Mouse (Mus musculus): ENCODE measurements around the gene Ism1. TPM values are rescaled to one million over a fixed set of nuclear protein-coding genes. Genes with fewer than 3 reads are reported as not detected.

The Ism1 gene
- polyA plus RNA-seq, 1 experiment from 2014 or later: 0.79 TPM

DNA sequence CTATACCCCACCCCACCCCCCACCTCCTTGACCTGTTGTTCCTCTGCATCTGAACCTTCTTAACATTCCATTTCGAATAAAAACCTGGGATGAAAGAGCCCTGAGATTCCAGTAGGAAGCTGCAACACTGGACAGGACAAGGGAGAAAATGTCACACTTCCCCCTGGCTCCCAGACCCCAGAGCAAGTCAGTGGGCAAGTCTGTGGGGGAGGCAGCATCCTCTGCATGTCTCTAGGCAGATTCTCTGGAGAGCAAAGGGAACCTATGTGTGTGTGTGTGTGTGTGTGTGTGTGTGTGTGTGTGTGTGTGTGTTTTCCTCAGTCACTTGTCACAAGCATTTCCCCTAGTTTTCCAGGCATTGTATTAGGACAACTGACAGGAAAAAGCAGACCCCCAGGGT is 98.7 kb downstream of the Ism1 start:
- H3K4me3 ChIP-seq (ENCODE audit: low read depth, low read length): no peak overlapping the region
- no peak for ATAC-seq (ENCODE audit: low FRiP score)
- H3K36me3 ChIP-seq (ENCODE audit: control insufficient read depth, insufficient read depth, low read length): no peaks in the 10 kb centered on the region
- H3K9me3 ChIP-seq (ENCODE audit: control insufficient read depth, low read length): no peaks in the 10 kb centered on the region
- DNase-seq (ENCODE audit: low spot score): no peak
- H3K27ac ChIP-seq (ENCODE audit: low read depth, low read length): no peak overlapping the region
- no peaks in the 10 kb centered on the region for H3K27me3 ChIP-seq (ENCODE audit: control insufficient read depth, insufficient read depth, low read length)
- 44% methylated on average over 1 of the region's 1 CpGs for WGBS
- no peak overlapping the region for H3K9ac ChIP-seq (ENCODE audit: low read depth, low read length)
- no peaks in the 10 kb centered on the region for H3K4me1 ChIP-seq (replicated peaks; ENCODE audit: control insufficient read depth, insufficient read depth, low read length)
- H3K4me2 ChIP-seq (replicated peaks; ENCODE audit: low read depth, low read length): no peak overlapping the region

DNA sequence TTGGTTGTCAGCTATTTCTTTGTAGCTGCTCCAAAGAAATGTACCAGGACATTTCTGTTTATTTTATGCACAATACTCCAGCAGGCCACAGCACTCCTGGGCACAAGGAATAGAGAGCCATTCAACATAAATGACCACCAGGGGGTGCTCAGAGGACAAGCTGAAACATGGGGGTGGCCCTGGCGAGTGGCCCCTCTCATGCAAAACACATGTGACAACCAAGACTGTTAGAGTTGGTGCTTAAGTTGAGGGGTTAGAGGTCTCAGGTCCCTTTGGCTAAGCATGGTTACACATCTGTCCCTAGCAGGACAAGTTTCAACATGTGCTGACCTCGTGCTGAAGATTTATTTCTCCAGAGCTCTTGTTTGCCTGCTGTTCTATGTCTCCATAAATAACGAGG is 100.3 kb downstream of the Ism1 start:
- Histone ChIP-seq H3K27me3 (ENCODE audit: control insufficient read depth, insufficient read depth, low read length) (no peaks in the 10 kb centered on the region), H3K4me3 (ENCODE audit: low read depth, low read length) (no peak overlapping the region), H3K36me3 (ENCODE audit: control insufficient read depth, insufficient read depth, low read length) (no peaks in the 10 kb centered on the region), H3K4me2 (replicated peaks; ENCODE audit: low read depth, low read length) (no peak overlapping the region), H3K9me3 (ENCODE audit: control insufficient read depth, low read length) (no peaks in the 10 kb centered on the region), H3K4me1 (replicated peaks; ENCODE audit: control insufficient read depth, insufficient read depth, low read length) (no peaks in the 10 kb centered on the region), H3K27ac (ENCODE audit: low read depth, low read length) (no peak overlapping the region), H3K9ac (ENCODE audit: low read depth, low read length) (no peak overlapping the region)
- peak; percentile 43; the same call in 1 of the 2 replicates for ATAC-seq (ENCODE audit: low FRiP score)
- 60% methylated on average over 3 of the region's 3 CpGs for WGBS
- peak; percentile 39 for DNase-seq (ENCODE audit: low spot score)

DNA sequence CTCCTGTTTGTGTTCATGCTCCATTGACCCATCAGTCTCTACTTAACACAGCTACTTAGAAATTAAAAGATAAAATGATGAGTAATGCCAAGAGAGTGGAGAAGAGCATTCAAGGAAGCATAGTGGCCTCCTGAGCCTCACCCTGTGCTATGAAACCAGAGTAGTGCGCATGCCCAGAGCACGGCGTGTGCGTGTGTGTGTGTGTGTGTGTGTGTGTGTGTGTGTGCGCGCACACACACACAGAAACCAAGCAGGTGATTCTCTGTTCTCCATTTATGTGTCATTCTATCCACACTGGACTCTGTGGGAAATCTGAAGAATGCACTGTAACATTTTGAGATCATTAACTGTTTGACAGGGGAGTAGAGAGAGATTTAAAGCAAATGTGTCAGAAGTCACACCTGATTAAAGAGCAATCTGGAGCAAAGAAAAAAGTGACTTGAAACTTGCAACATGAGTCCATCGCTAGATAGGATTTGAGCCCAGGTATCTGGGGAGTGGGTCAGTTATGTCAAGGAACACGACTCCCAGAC is 105.4 kb downstream of the Ism1 start:
- Histone ChIP-seq H3K4me2 (replicated peaks; ENCODE audit: low read depth, low read length) (no peak overlapping the region), H3K36me3 (ENCODE audit: control insufficient read depth, insufficient read depth, low read length) (no peaks in the 10 kb centered on the region), H3K9me3 (ENCODE audit: control insufficient read depth, low read length) (no peaks in the 10 kb centered on the region), H3K9ac (ENCODE audit: low read depth, low read length) (no peak overlapping the region), H3K27ac (ENCODE audit: low read depth, low read length) (no peak overlapping the region), H3K27me3 (ENCODE audit: control insufficient read depth, insufficient read depth, low read length) (no peaks in the 10 kb centered on the region), H3K4me3 (ENCODE audit: low read depth, low read length) (no peak overlapping the region), H3K4me1 (replicated peaks; ENCODE audit: control insufficient read depth, insufficient read depth, low read length) (no peaks in the 10 kb centered on the region)
- ATAC-seq (ENCODE audit: low FRiP score) (no peak), DNase-seq (ENCODE audit: low spot score) (no peak)
- WGBS: 93% methylated on average over 8 of the region's 8 CpGs

DNA sequence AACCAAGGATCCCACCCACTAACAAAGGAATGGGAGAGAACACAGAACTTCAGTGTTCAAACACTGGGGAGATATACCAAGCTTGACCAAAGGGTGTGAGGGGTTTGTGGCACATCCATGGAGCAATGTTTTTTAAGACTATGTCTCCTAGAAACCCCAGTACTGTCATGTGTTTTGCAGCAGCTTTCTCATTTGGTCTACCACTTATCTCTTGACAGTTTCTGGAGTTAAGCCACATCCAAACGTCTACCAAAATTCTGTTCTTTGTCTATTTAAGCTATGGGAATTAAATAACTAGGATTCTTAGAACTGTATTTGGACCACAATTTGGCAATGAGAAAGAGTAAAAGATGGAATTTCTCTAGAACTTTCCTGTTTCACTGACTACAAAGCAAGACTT is 106.5 kb downstream of the Ism1 start:
- Histone ChIP-seq H3K4me3 (ENCODE audit: low read depth, low read length) (no peak overlapping the region), H3K9ac (ENCODE audit: low read depth, low read length) (no peak overlapping the region), H3K4me1 (replicated peaks; ENCODE audit: control insufficient read depth, insufficient read depth, low read length) (no peaks in the 10 kb centered on the region), H3K4me2 (replicated peaks; ENCODE audit: low read depth, low read length) (no peak overlapping the region), H3K27me3 (ENCODE audit: control insufficient read depth, insufficient read depth, low read length) (no peaks in the 10 kb centered on the region), H3K9me3 (ENCODE audit: control insufficient read depth, low read length) (no peaks in the 10 kb centered on the region), H3K36me3 (ENCODE audit: control insufficient read depth, insufficient read depth, low read length) (no peaks in the 10 kb centered on the region), H3K27ac (ENCODE audit: low read depth, low read length) (no peak overlapping the region)
- ATAC-seq (ENCODE audit: low FRiP score) (no peak), DNase-seq (ENCODE audit: low spot score) (no peak)
- 80% methylated on average over 1 of the region's 1 CpGs for WGBS

DNA sequence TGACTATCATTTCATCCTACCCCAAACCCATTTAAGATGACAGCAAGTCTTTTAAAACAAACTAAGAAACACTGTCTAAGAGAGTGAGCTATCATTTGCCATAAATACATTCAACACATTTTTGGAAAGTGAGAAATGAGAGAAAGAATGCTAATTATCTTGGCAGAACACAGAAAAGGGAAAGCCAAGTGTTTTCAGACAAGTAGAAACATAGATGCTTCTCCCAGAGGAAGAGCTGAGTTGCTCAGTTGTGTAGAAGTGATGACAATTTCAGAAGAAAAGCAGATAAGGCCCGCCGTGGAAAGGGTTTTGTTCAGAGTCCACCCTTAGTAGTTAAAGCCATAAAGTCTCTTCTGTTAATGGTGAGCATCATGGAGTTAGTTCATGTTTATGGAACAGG is 107.0 kb downstream of the Ism1 start:
- Histone ChIP-seq H3K27me3 (ENCODE audit: control insufficient read depth, insufficient read depth, low read length) (no peaks in the 10 kb centered on the region), H3K4me3 (ENCODE audit: low read depth, low read length) (no peak overlapping the region), H3K4me1 (replicated peaks; ENCODE audit: control insufficient read depth, insufficient read depth, low read length) (no peaks in the 10 kb centered on the region), H3K27ac (ENCODE audit: low read depth, low read length) (no peak overlapping the region), H3K4me2 (replicated peaks; ENCODE audit: low read depth, low read length) (no peak overlapping the region), H3K9ac (ENCODE audit: low read depth, low read length) (no peak overlapping the region), H3K36me3 (ENCODE audit: control insufficient read depth, insufficient read depth, low read length) (no peaks in the 10 kb centered on the region), H3K9me3 (ENCODE audit: control insufficient read depth, low read length) (no peaks in the 10 kb centered on the region)
- DNase-seq (ENCODE audit: low spot score): no peak
- ATAC-seq (ENCODE audit: low FRiP score): no peak
- 89% methylated on average over 2 of the region's 2 CpGs for WGBS

DNA sequence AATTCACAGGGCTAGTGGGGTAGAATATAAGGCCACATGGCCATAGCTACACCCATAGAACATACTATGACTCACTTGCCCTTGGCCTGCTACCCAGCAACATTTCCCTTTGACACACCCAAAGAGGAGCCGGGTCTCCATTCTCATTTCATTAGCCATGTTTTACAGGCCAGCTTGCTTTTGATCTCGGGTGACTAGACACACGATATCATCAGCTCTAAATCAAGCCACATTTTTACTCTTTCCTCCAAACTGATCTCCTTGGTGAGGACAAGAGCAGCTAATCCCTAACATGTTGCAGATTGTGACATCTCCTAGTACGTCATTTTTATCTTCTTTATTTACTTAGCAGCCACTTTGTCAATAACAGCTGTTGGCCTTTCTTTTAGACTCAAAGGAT is 110.7 kb downstream of the Ism1 start:
- Histone ChIP-seq H3K4me3 (ENCODE audit: low read depth, low read length) (no peak overlapping the region), H3K27me3 (ENCODE audit: control insufficient read depth, insufficient read depth, low read length) (no peaks in the 10 kb centered on the region), H3K9me3 (ENCODE audit: control insufficient read depth, low read length) (no peaks in the 10 kb centered on the region), H3K27ac (ENCODE audit: low read depth, low read length) (no peak overlapping the region), H3K9ac (ENCODE audit: low read depth, low read length) (no peak overlapping the region), H3K4me1 (replicated peaks; ENCODE audit: control insufficient read depth, insufficient read depth, low read length) (no peaks in the 10 kb centered on the region), H3K4me2 (replicated peaks; ENCODE audit: low read depth, low read length) (no peak overlapping the region), H3K36me3 (ENCODE audit: control insufficient read depth, insufficient read depth, low read length) (no peaks in the 10 kb centered on the region)
- no peak for ATAC-seq (ENCODE audit: low FRiP score)
- DNase-seq (ENCODE audit: low spot score): no peak
- WGBS: 88% methylated on average over 4 of the region's 4 CpGs

GRCm38 (mm10) chr2:139792345-139793120 is 114.6 kb downstream of the Ism1 start:
- 78% methylated on average over 9 of the region's 9 CpGs for WGBS
- Histone ChIP-seq H3K9ac (ENCODE audit: low read depth, low read length) (no peak overlapping the region), H3K4me3 (ENCODE audit: low read depth, low read length) (no peak overlapping the region), H3K4me1 (replicated peaks; ENCODE audit: control insufficient read depth, insufficient read depth, low read length) (no peaks in the 10 kb centered on the region), H3K9me3 (ENCODE audit: control insufficient read depth, low read length) (no peaks in the 10 kb centered on the region), H3K4me2 (replicated peaks; ENCODE audit: low read depth, low read length) (no peak overlapping the region), H3K36me3 (ENCODE audit: control insufficient read depth, insufficient read depth, low read length) (no peaks in the 10 kb centered on the region), H3K27me3 (ENCODE audit: control insufficient read depth, insufficient read depth, low read length) (no peaks in the 10 kb centered on the region), H3K27ac (ENCODE audit: low read depth, low read length) (no peak overlapping the region)
- DNase-seq (ENCODE audit: low spot score): no peak
- ATAC-seq (ENCODE audit: low FRiP score): no peak

GRCm38 (mm10) chr2:139804041-139804440 is 126.1 kb downstream of the Ism1 start:
- ATAC-seq (ENCODE audit: low FRiP score): no peak
- H3K36me3 ChIP-seq (ENCODE audit: control insufficient read depth, insufficient read depth, low read length): no peaks in the 10 kb centered on the region

DNA sequence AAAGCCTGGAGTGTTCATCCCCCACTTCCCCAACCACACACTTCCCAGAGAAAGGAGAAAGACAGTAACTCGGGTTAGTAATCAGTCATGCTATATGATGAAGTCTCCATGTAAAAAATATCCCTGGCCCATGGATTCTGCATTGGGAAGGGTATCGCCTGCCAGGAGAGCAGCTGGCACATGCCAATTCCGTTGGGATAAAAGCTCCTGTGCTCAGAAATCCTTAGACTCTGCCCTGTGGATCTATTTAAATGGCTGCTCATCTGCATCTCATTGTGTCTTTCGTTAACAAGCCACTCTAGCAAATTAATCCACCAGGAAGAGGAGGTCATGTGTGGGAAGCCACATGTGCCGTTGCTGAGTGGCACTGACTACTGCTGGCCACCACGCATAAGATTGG is 129.9 kb downstream of the Ism1 start:
- ATAC-seq (ENCODE audit: low FRiP score): no peak
- 91% methylated on average over 6 of the region's 6 CpGs for WGBS

More at GRCm38 (mm10) chr2:139804041-139804440, 126.1 kb downstream of the Ism1 start:
- DNase-seq (ENCODE audit: low spot score): no peak
- H3K4me2 ChIP-seq (replicated peaks; ENCODE audit: low read depth, low read length): no peak overlapping the region
- H3K27me3 ChIP-seq (ENCODE audit: control insufficient read depth, insufficient read depth, low read length): no peaks in the 10 kb centered on the region
- H3K4me3 ChIP-seq (ENCODE audit: low read depth, low read length): no peak overlapping the region
- H3K4me1 ChIP-seq (replicated peaks; ENCODE audit: control insufficient read depth, insufficient read depth, low read length): no peaks in the 10 kb centered on the region
- 89% methylated on average over 7 of the region's 7 CpGs for WGBS
- H3K9me3 ChIP-seq (ENCODE audit: control insufficient read depth, low read length): no peaks in the 10 kb centered on the region
- no peak overlapping the region for H3K27ac ChIP-seq (ENCODE audit: low read depth, low read length)
- no peak overlapping the region for H3K9ac ChIP-seq (ENCODE audit: low read depth, low read length)

More for the DNA sequence above, 129.9 kb downstream of the Ism1 start:
- no peak for DNase-seq (ENCODE audit: low spot score)
- Histone ChIP-seq H3K9me3 (ENCODE audit: control insufficient read depth, low read length) (no peaks in the 10 kb centered on the region), H3K27me3 (ENCODE audit: control insufficient read depth, insufficient read depth, low read length) (no peaks in the 10 kb centered on the region), H3K4me3 (ENCODE audit: low read depth, low read length) (no peak overlapping the region), H3K4me2 (replicated peaks; ENCODE audit: low read depth, low read length) (no peak overlapping the region), H3K9ac (ENCODE audit: low read depth, low read length) (no peak overlapping the region), H3K36me3 (ENCODE audit: control insufficient read depth, insufficient read depth, low read length) (no peaks in the 10 kb centered on the region), H3K27ac (ENCODE audit: low read depth, low read length) (no peak overlapping the region), H3K4me1 (replicated peaks; ENCODE audit: control insufficient read depth, insufficient read depth, low read length) (no peaks in the 10 kb centered on the region)

Data from hindbrain, embryonic 11.5 days (tissue).